Mouse (Mus musculus): ENCODE measurements around the gene Aamp. TPM values are rescaled to one million over a fixed set of nuclear protein-coding genes. Genes with fewer than 3 reads are reported as not detected.

Aamp gene
- polyA plus RNA-seq, 1 experiment from 2014 or later = 229 TPM

DNA sequence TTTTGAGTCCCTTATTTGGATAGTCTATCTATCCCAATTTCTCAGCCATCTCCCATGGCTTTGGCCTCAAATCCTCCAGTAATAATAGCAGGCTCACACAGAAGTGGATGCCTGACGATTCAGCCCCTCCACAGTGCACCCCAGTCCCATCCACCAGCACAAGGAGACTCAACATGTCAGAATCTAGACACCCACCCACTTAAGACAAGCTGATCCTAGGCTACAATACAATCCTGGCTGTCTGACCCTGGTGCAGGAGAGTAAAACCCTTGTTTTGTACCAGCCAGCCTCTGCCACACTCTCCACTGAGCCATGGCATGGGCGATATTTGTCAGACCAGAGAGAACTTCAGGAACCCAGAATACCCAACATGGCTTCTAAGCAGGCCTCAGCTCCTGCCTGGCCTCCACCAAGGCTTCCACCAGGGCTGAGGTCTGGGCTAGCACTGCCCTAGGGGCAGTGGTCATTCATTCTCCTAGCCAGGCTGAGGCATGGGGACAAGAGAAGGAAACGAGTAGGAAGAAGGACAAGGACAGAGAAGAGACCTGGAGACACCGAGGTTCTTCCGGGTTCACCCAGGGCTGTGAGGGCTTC lies 13.7 kb upstream of the Aamp start:
- Histone ChIP-seq H3K4me2 (0 out of 2 replicates have a peak overlapping the region, but pooled peaks have one; percentile 19), H3K9ac (no peak overlapping the region), H3K4me3 (replicated peaks) (no peak overlapping the region), H3K27me3 (replicated peaks) (no peaks in the 10 kb centered on the region), H3K27ac (peak overlapping the region; percentile 99), H3K4me1 (peaks cover 77% of the 10 kb centered on the region), H3K36me3 (no peaks in the 10 kb centered on the region; the same call in 1 of the 2 replicates), H3K9me3 (no peaks in the 10 kb centered on the region)
- ATAC-seq (ENCODE audit: insufficient read depth, low FRiP score, low read depth) = no peak
- 85% methylated on average over 5 of the region's 5 CpGs for WGBS

DNA sequence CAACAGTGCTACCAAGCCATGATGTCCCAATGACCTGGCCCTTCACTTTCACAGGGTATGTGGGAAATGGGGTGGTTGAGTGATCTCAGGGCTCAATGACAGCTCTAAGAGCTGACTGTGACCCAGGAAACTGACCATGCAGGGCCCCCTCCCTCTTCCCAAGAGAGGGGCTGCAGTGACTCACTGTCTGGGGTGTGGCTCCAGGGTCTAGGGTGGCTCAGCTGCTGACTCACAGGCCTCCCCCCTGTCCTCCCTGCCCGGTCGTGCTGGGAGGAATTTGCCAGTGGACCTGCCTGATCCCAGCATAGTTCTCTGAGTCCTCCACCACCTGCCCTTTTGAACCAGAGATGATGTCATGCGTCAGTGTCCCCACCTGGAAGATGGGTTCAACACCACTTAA lies 12.7 kb upstream of the Aamp start:
- Histone ChIP-seq H3K4me2 (peak overlapping the region; percentile 57), H3K9me3 (no peaks in the 10 kb centered on the region), H3K27ac (peak overlapping the region; percentile 99), H3K36me3 (peaks cover 8% of the 10 kb centered on the region), H3K27me3 (replicated peaks) (no peaks in the 10 kb centered on the region), H3K4me3 (replicated peaks) (no peak overlapping the region), H3K4me1 (peaks cover 75% of the 10 kb centered on the region), H3K9ac (no peak overlapping the region)
- 41% methylated on average over 3 of the region's 3 CpGs for WGBS
- ATAC-seq (ENCODE audit: insufficient read depth, low FRiP score, low read depth) = 0 out of 2 replicates have a peak, but pooled peaks have one; percentile 12

DNA sequence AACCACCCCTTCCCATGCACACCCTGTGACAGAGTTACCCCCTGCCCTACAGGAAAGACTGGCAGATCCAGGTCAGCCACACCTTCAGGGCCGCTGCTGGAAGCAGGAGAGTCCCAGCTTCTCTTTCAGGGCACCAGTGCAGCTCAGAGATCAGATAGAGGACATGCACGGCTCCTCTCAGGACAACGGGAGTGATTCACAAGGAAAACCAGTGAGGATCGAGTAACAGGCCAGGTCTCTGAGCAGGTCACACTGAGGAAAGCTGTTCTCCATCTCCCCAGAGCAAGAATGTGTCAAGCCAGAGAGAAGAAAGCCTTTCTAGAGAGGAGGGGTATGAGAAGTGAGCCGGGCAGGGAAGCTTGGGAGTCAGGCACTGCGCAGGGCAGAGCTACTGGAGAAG lies 11.9 kb upstream of the Aamp start:
- peaks cover 13% of the 10 kb centered on the region for H3K36me3 ChIP-seq
- no peak for ATAC-seq (ENCODE audit: insufficient read depth, low FRiP score, low read depth)
- peak overlapping the region; percentile 13; the same call in 1 of the 2 replicates for H3K4me3 ChIP-seq (replicated peaks)
- H3K9me3 ChIP-seq = no peaks in the 10 kb centered on the region
- H3K27ac ChIP-seq = peak overlapping the region; percentile 99
- H3K4me1 ChIP-seq = peaks cover 70% of the 10 kb centered on the region
- no peaks in the 10 kb centered on the region for H3K27me3 ChIP-seq (replicated peaks)
- H3K4me2 ChIP-seq = peak overlapping the region; percentile 57
- 0 out of 2 replicates have a peak overlapping the region, but pooled peaks have one; percentile 26 for H3K9ac ChIP-seq
- WGBS = 16% methylated on average over 6 of the region's 6 CpGs

DNA sequence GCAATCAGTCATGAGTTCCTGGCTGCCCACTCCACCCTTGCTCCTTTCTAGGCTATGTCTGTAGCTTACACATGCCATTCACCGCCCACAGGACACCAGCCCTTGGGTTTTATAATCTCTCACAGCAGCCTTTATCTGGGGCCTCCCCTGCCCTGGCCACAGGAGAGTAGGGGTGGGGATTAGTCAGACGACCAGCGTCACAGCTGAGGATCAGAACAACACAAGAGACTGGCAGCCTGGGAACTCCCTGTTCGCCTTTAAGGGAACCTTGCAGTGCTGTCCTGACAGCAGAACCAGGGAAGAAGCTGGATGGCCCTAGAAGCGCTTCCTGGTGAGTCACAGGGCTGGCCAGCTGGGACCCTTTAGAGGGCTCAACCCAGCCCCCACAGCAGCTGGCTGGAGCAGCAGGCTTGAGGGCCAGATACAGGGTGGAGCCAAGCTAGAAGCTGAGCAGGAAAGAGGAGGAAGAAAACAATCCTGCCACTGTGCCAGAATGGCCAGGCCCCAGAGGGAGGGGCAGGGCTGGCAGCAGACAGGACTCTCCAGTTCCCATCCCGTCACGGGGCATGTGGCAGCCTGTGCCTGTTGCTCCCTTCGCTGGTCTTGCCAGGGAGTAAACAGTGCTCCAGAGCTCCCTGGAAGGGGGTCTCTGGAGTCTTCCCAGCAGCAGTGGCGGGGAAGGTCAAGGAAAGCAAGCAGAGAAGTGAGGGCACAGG lies 11.1 kb upstream of the Aamp start:
- H3K27ac ChIP-seq = peak overlapping the region; percentile 99
- no peaks in the 10 kb centered on the region for H3K27me3 ChIP-seq (replicated peaks)
- peak; percentile 86 for ATAC-seq (ENCODE audit: insufficient read depth, low FRiP score, low read depth)
- peaks cover 13% of the 10 kb centered on the region for H3K36me3 ChIP-seq
- H3K9me3 ChIP-seq = no peaks in the 10 kb centered on the region
- peak overlapping the region; percentile 26 for H3K9ac ChIP-seq
- WGBS = 6% methylated on average over 9 of the region's 9 CpGs
- H3K4me2 ChIP-seq = peak overlapping the region; percentile 57
- peaks cover 70% of the 10 kb centered on the region for H3K4me1 ChIP-seq
- H3K4me3 ChIP-seq (replicated peaks) = peak overlapping the region; percentile 13

DNA sequence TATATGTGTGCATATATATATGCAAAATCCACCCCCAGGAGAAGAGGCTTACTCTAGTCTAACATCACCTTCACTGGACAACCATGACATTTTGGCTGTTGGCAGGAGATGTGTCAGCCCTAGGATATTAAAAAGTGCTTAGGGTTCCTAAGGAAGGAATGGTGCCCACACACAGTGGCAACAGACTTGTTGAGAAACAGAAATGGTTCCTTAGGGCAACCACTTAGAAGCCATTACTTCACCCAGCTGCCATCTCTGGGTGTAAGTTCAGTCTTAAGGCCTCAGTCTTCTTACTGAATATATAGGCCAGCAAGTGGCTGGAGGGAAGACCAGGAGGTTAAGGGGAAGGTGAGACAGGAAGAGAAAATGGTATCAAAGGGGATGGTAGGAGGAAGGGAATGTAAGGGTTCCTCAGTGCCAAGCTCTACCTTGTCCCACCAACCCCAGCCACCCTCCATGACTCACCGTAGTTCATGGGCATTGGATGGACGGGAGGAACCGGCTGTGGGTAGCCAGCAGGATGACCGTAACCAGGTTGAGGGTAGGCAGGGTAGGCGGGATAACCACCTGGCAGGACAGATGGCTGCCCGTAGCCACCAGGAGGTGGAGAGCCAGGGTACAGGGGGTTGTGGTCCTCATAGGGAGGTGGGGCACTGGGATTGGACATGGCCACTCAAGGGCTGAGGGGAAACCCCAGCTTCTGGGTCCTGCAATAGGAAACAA lies 10.4 kb upstream of the Aamp start:
- Histone ChIP-seq H3K4me3 (replicated peaks) (peak overlapping the region; percentile 13; the same call in 1 of the 2 replicates), H3K9ac (no peak overlapping the region; the same call in 1 of the 2 replicates), H3K27me3 (replicated peaks) (no peaks in the 10 kb centered on the region), H3K9me3 (no peaks in the 10 kb centered on the region), H3K36me3 (peaks cover 16% of the 10 kb centered on the region), H3K27ac (peak overlapping the region; percentile 99), H3K4me1 (peaks cover 76% of the 10 kb centered on the region), H3K4me2 (peak overlapping the region; percentile 57)
- WGBS = 86% methylated on average over 6 of the region's 6 CpGs
- no peak for ATAC-seq (ENCODE audit: insufficient read depth, low FRiP score, low read depth)

DNA sequence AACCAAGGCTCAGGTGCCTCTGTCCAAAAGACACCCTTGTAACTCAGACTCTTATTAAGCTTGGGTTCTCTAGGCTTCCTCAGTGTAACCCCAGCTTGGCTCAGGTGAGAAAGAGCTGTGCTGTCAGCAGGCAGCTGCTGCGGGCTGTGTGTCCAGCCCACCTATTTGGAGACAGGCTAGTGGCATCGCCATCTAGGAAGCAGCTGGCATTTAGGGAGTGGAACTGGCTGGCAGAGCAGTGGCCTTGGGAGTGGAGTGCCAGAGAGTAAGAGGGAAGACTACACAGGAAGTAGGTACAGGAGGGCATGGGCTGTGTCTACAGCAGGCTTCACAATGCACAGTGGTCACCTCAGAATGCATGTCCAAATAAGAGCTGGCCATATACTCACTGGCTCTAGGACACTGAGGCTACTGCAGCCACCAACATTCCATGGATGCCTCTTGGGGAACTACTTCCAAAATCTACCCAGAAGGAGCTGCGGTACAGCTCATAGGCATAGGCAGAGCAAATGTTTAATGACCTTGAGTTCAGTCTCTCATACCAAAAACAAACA lies 9.6 kb upstream of the Aamp start:
- WGBS = 91% methylated on average over 3 of the region's 3 CpGs
- peak overlapping the region; percentile 62; the same call in 1 of the 2 replicates for H3K27ac ChIP-seq
- peaks cover 16% of the 10 kb centered on the region for H3K36me3 ChIP-seq
- no peaks in the 10 kb centered on the region for H3K9me3 ChIP-seq
- H3K4me1 ChIP-seq = peaks cover 72% of the 10 kb centered on the region
- no peak overlapping the region for H3K4me3 ChIP-seq (replicated peaks)
- no peak overlapping the region for H3K4me2 ChIP-seq
- ATAC-seq (ENCODE audit: insufficient read depth, low FRiP score, low read depth) = no peak
- no peak overlapping the region for H3K9ac ChIP-seq
- H3K27me3 ChIP-seq (replicated peaks) = no peaks in the 10 kb centered on the region

DNA sequence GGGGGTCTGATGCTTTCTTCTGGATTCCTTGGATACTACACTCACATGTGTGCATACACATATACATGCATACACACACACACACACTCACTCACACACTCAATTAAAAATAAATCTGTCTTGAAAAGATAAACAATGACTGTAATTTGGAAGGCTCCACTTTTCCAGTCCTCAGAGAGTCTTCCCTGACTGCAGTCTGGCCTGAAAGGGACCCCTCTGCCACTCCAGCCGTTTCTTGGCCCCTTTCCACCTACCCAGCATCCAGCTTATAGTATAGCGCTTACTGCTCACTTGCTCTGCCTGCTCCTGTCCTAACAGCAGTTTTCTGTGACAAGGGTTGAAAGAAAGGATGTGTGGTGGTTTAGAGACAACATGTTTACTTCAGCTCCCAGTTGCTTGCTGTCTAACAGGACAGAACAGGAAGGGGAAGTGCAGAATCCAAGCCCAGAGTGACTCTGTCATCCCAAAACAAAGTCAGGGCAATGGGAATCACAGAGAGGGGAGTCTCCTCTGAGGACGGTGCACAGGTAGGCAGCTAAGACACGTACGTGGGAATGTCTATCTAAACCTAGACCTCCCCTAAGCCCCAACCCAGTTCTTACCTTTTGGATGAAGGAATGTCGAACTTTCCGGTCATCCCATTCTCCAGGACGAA lies 8.9 kb upstream of the Aamp start:
- Histone ChIP-seq H3K36me3 (peaks cover 18% of the 10 kb centered on the region), H3K27ac (peak overlapping the region; percentile 62; the same call in 1 of the 2 replicates), H3K27me3 (replicated peaks) (no peaks in the 10 kb centered on the region), H3K4me1 (peaks cover 65% of the 10 kb centered on the region), H3K4me2 (no peak overlapping the region), H3K9ac (no peak overlapping the region), H3K4me3 (replicated peaks) (no peak overlapping the region), H3K9me3 (no peaks in the 10 kb centered on the region)
- whole genome bisulfite sequencing = 76% methylated on average over 8 of the region's 8 CpGs
- no peak for ATAC-seq (ENCODE audit: insufficient read depth, low FRiP score, low read depth)

DNA sequence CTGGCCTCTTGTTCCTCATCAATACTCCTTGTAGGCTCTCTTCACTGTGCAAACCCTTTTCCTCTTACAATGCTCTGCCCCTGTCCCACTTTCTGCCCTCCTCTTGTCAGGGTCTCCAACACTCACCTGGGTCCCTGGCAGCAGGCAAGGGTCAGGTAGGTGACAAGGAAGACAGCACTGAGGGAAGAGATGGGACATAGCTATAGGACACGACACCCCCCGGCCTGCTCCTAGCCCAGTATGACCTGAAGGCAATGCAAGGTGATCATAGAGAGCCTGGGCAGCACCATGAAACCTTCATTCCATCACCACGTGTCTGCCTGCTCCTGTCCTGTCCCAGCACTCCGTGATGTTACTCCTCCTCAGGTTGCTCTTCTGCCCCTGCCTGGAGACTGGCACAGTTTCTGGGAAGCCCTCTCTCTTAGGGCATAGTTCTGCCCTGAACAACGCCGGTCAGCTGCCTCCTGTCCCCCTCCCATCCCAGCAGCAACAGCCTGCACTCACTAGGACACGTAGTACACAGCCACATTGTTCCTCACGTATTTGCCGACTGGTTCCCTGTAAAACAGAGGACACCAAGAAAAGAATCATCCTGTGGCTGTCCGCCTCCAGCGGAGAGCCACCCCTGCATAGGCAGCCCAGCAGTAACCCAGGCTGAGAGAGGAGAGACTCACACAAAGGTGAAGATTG lies 7.9 kb upstream of the Aamp start:
- Histone ChIP-seq H3K9ac (no peak overlapping the region), H3K4me3 (replicated peaks) (no peak overlapping the region), H3K4me2 (no peak overlapping the region), H3K4me1 (peaks cover 56% of the 10 kb centered on the region), H3K27ac (peak overlapping the region; percentile 62; the same call in 1 of the 2 replicates), H3K36me3 (peaks cover 24% of the 10 kb centered on the region), H3K9me3 (no peaks in the 10 kb centered on the region), H3K27me3 (replicated peaks) (no peaks in the 10 kb centered on the region)
- ATAC-seq (ENCODE audit: insufficient read depth, low FRiP score, low read depth) = no peak
- 86% methylated on average over 11 of the region's 11 CpGs for WGBS

DNA sequence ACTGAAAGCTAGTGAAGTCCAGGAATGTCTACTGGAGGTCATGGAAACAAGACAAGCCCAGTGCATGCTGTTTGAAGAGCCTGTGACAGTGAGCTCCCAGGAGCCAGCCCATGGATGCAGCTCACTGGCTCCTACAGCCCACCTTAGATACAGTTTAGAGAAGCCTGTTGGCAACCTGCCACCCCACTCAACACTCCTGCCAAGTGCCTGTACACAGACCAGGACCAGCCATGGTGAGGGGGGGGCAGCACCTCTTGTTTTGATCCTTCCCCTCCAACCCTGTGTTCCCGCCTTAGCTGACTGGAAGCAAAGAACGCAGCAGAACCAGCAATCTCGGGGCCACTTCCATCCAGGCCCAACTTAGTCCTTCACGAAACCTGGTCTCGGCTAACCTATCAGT lies 5.6 kb upstream of the Aamp start:
- H3K9ac ChIP-seq = no peak overlapping the region
- peaks cover 24% of the 10 kb centered on the region for H3K36me3 ChIP-seq
- peaks cover 39% of the 10 kb centered on the region for H3K4me1 ChIP-seq
- no peak overlapping the region for H3K4me2 ChIP-seq
- ATAC-seq (ENCODE audit: insufficient read depth, low FRiP score, low read depth) = 0 out of 2 replicates have a peak, but pooled peaks have one; percentile 3
- WGBS = 76% methylated on average over 5 of the region's 5 CpGs
- H3K27me3 ChIP-seq (replicated peaks) = no peaks in the 10 kb centered on the region
- H3K4me3 ChIP-seq (replicated peaks) = no peak overlapping the region
- H3K27ac ChIP-seq = no peak overlapping the region
- no peaks in the 10 kb centered on the region for H3K9me3 ChIP-seq

DNA sequence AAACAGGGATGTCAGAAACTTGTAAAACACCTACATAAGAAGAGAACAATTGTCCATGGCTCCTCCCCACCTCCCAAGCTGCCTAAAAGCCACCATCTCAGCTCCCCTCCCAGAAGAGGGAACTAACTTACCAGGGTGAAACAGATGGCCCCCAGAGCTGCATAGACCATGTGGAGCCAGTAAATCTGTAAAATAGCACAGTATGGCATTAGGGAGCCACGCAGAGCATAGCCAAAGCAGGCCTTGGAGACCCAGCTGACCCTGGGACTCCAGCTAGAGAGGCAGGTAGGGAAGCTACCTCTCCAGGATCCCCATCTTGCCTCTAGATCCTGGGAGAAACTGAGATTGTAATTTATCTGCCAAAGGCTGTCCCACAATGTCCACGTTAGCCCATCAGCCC lies 5.2 kb upstream of the Aamp start:
- H3K9ac ChIP-seq = no peak overlapping the region

DNA sequence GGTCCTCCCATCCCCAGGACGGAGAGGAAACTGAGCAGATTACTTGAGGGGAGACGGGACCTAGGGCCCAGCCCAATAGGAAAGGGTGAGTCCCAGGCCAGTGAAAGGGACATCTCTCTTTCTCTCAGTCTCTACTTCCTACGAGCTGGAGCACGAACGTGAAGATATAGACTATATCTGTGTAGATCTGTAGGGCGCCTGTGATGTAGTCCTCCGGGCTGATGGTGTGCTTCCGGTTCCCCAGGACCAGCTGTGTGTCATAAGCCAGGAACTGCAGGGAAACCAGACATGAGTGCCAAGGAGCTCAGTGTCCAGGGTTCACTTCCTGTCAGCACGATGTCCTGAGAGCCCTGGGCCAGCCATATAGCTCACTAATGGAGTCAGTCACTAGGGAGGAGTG lies 4.7 kb upstream of the Aamp start:
- Histone ChIP-seq H3K4me3 (replicated peaks) (no peak overlapping the region), H3K4me1 (peaks cover 32% of the 10 kb centered on the region), H3K4me2 (no peak overlapping the region), H3K9me3 (no peaks in the 10 kb centered on the region), H3K36me3 (peaks cover 24% of the 10 kb centered on the region), H3K9ac (no peak overlapping the region), H3K27ac (no peak overlapping the region), H3K27me3 (replicated peaks) (no peaks in the 10 kb centered on the region)
- no peak for ATAC-seq (ENCODE audit: insufficient read depth, low FRiP score, low read depth)
- WGBS = 84% methylated on average over 9 of the region's 9 CpGs

More for the DNA sequence above, 5.2 kb upstream of the Aamp start:
- peaks cover 35% of the 10 kb centered on the region for H3K4me1 ChIP-seq
- no peaks in the 10 kb centered on the region for H3K9me3 ChIP-seq
- no peak overlapping the region for H3K4me3 ChIP-seq (replicated peaks)
- peaks cover 24% of the 10 kb centered on the region for H3K36me3 ChIP-seq
- H3K27ac ChIP-seq = no peak overlapping the region
- no peak overlapping the region for H3K4me2 ChIP-seq
- no peaks in the 10 kb centered on the region for H3K27me3 ChIP-seq (replicated peaks)
- ATAC-seq (ENCODE audit: insufficient read depth, low FRiP score, low read depth) = no peak
- 83% methylated on average over 2 of the region's 2 CpGs for WGBS
